Mouse (Mus musculus) kidney, postnatal 14 days (tissue): ENCODE data around the gene Asna1.

Source experiments
- DNase-seq: peaks from one replicate; pipeline ENCODE4 v3.0.0; 2022; ENCODE audit warnings: mixed read lengths

The Asna1 gene

GRCm38 (mm10) chr8:85034764-85035163 is 9.7 kb upstream of the Asna1 start:
- peak; percentile 88 for DNase-seq

- DNase-seq: peak; percentile 34
These were observed 8.8 kb upstream of the Asna1 start for GRCm38 (mm10) chr8:85033867-85034266.

DNA sequence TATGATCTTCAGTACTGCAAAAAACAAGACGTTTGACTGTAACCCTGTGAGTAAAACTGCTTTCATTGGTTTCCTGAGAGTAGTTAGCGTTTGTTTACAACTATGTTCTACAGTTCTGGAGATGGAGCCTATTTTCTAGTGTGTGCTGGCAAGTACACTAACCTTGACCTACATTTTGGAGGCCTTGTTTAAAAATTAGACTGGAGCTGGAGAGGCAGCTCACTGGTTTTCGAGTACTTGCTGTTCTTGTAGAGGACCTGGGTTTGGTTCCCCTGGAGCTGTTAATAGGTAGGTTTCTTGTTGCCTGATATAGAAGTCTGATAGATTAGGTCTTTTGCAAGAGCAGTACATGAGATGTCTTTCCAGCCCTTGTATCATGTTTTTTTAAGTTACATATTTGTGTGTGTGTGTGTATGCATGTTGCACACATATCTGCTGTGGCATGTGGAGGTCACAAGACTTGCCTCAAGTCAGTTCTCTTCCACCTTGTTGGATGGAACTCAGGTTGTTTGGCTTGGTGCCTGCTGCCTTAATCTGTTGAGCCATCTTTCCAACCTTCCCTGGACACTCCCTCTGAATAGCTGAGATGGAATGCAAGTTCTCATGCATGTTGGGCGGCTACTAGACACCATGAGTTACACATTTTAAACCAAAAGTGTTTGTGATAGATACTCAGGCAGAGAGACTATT is 7.7 kb upstream of the Asna1 start:
- peak; percentile 50 for DNase-seq

DNA sequence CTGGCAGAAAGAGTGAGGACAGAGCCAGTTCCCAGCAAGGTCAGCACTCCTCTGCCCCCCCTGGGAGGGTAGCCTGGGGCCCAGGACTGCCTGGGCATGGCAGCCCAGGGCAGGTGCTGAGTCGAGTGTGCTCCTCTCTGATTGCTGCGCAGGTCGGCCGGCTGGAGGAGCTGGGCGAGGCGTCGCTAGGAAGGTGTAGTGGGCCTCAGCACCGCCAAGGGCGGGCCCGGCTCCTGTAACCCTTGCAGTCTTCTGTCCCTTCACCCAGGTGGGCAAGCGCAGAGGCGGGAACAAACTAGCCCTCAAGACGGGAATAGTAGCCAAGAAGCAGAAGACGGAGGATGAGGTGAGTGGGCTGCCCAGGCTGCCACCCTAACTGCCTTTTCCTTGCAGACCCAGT is 4.2 kb upstream of the Asna1 start:
- DNase-seq: no peak

- no peak for DNase-seq
These were observed 2.8 kb upstream of the Asna1 start for GRCm38 (mm10) chr8:85027922-85028321.

- no peak for DNase-seq
These were observed 2.4 kb upstream of the Asna1 start for GRCm38 (mm10) chr8:85027516-85027855.

GRCm38 (mm10) chr8:85026670-85027515 is 1.8 kb upstream of the Asna1 start, which contains the start of gene Trir:
TSS of gene Trir (plus strand) at chr8:85026823.
- DNase-seq: peak; percentile 98

- DNase-seq: no peak
These were observed 1.2 kb downstream of the Asna1 start for GRCm38 (mm10) chr8:85023846-85024245.

DNA sequence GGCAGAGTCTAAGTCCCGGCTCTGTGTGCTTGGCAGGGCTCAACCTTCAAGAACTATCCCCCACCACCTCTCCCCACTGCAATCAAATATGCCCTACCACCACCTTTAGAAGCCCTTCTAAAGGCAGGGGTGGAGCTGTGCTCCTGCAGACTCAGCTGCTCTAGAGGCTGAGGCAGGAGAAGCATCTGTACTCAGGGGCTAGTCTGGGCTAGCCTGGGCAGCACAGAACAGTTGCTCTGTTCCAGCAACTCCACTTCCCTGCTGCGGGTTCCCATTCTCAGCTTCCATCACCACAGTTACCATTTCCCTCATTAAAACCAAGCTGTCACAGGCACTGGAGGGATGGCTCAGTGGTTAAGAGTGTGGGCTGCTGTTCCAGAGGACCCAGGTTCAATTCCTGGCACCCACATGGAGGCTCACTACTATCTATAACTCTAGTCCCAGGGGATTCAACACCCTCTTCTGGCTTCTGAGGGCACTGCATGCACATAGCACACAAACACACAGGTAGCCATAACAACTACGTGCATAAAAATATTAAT is 3.5 kb downstream of the Asna1 start:
- no peak for DNase-seq

- no peak for DNase-seq
These were observed 7.9 kb downstream of the Asna1 start for GRCm38 (mm10) chr8:85017209-85017608.

GRCm38 (mm10) chr8:85016724-85017123 is 8.4 kb downstream of the Asna1 start:
- DNase-seq: no peak

- DNase-seq: no peak
These were observed 10.7 kb downstream of the Asna1 start, which contains the start of gene Best2 for GRCm38 (mm10) chr8:85014431-85014830. TSS of gene Best2 (minus strand) at chr8:85014531.

- peak; percentile 80 for DNase-seq
These were observed 11.7 kb downstream of the Asna1 start for GRCm38 (mm10) chr8:85013230-85013840.

GRCm38 (mm10) chr8:85011242-85011641 is 13.8 kb downstream of the Asna1 start:
- no peak for DNase-seq

DNA sequence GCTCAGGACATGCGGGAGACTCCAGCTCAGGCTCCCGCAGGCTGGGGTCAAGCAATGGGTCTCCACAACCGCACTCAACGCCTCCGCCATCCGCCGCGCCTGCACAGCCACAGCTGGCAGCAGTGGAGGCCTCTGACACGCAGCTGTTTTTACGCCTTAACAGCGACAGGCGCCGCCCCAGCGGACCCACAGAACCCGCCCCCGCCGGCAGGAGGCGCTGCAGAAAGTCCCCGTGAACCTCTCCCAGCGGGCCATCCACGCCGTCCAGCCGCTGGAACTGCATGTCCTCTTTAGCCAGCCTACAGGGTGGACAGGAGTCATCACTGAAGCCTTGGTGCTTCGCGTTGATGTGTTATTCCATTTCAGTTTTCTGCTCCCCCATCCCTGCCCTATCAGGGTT is 17.4 kb downstream of the Asna1 start:
- DNase-seq: no peak

DNA sequence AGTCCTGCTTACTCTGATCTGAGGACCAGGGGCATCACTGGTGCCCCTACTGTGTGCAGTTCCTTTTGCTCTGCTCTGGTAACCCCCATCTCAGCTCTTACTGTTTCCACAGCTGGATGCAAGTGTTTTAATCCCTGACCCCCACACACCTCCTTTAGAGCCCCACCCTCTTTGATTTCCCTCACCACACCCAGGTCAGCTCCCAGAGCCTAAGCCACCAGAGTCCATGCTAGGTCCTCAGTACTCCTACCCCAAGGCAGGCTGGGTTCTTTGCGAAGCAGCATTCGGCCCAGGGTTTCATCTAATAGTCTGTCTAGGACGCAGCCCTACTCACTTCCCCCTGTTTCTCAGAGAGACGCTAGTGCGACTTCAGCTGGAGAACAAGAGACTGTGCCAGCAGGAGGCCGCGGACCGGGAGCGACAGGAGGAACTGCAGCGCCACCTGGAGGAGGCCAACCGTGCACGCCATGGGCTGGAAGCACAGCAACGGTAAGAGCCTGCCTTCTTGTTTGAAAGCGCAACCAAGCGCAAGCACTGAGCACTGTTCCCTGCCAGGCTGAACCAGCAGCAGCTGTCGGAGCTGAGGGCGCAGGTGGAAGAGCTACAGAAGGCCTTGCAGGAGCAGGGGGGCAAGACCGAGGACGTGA is 27.3 kb downstream of the Asna1 start:
- peak; percentile 89 for DNase-seq

DNA sequence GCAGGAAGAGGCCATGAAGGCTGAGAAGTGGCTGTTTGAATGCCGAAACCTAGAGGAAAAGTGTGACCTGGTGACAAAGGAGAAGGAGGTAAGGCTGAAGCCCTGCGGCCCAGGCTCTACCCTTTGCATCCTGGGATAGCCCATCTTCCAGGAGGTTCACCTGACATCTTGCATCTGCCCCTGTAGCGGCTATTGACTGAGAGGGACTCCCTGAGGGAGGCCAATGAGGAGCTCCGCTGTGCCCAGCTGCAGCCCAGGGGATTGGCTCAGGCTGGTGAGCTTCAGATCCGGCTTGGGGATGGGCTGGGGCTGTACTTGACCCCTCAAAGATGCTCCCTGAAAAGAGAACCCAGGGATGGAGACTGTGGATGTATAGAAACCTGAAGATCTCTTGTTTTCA is 28.1 kb downstream of the Asna1 start:
- DNase-seq: no peak

GRCm38 (mm10) chr8:84995680-84996079 is 29.4 kb downstream of the Asna1 start:
- DNase-seq: no peak

- DNase-seq: no peak
These were observed 30.7 kb downstream of the Asna1 start for GRCm38 (mm10) chr8:84994375-84994774.

DNA sequence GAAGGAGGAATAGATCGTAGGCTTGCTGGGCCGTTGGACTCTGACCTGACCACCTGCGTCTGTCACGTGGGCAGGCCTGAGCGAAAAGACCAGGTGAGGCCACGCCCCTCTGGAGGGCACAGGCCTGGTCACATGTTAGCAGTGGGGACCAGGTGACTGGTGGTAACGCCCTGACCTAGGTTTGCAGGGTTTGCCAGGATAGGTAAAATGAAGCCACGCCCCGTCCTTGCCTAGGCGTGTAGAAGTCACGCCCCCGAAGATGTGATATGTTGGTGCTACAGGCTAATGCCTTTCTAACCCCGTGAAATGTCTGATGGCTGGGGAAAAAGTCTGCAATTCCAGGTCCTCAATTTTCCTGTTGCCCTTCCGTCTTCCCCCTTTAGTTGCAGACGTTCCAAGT is 34.2 kb downstream of the Asna1 start:
- DNase-seq: peak; percentile 93

DNA sequence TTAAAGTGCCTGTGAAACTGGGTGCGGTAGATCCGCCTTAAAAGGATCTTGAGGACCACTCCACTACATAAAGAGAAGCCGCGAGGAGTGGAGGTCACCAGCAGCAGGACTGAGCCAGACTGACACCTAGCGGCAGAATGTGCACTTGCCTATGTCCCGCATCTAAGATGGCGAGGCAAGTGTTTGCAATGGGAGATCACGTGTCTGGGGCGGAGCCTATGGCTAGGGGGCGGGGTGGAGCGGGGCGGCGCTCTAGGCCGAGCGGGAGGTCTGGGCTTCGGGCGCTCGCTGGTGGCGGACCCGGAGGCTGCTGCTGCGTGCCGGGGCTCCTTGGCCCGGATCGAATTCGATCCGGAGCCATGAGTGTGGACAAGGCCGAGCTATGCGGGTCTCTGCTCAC is 34.7 kb downstream of the Asna1 start, which contains the start of gene Hook2:
TSS of gene Hook2 (plus strand) at position 255 of the 400 bp plus-strand sequence.
- DNase-seq: peak; percentile 99

GRCm38 (mm10) chr8:84989810-84990209 is 35.3 kb downstream of the Asna1 start:
- DNase-seq: peak; percentile 95

DNA sequence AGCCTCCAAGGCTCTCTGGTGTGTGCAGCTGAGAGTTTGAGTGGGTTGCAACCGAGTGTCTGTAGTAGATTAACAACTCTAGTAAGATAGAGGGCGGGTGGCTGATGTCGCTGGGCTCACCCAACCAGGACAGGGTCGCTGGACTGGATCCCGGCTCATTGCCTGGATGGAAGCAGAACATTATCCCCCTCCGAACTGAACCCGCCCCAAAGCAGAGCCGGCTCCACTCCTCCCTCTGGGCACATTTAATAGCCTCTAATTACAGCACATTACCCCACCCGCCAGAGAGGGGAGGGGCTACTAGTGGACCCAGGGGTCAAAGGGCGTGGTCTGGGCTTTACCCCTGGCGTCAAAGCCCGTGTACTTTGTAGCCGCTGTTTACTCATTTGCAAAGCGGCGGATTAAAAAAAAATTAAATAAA is 35.8 kb downstream of the Asna1 start:
- DNase-seq: peak; percentile 91
